Mouse (Mus musculus) neural tube, postnatal 0 days (tissue): Measurements from ENCODE around the gene Acvr1c. TPM values are rescaled to one million over a fixed set of nuclear protein-coding genes. Genes with fewer than 3 reads are reported as not detected.

Experiments used
- polyA plus RNA-seq: library from polyadenylated mRNA; unstranded; fragments of >200 nt; fragmentation: Nextera tagmentation; extraction: Ambion mirVana; gene quantifications from 2 replicates; pipeline ENCODE4 v1.2.1, GENCODE M21; 2015

The Acvr1c gene
- polyA plus RNA-seq: 0.68 and 0.76 TPM in 2 replicates

DNA sequence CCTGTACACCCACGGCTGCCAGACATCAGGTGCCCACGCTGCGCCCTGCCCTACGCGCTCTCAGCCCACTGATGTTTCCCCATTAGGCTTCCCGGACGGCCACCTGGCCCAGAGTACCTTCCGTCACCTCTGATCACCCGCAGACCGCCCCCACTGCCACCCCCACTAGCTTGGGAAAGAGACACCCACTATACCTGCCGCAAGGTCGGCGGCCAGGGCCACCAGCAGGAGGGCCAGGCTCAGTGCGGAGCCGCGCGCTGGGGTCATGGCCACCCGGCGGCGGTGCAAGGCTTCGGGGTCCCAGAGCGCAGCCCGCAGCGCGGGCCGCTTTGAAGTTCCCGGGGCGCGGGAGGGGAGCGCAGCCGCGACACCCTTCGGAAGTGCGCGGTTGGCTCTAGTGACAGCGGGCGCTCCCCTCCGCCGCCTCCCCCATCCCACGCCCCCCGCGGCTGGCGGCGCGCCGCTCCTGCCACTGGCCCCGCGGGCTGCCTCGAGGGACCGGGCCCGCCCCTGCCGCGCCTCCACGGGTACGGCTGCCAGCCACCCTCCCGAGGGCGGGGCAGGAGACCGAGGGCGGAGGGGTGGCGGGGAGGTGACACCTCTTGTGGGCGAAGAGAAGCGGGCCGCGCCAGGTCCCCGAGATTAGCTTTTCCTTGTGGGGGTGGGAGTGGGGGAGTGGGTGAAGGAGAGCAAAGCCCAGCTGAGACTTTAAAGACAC is at the start of gene Acvr1c:
Acvr1c (minus strand) TSS at position 482 of the 718 bp plus-strand sequence.

Other genes starting within 250 kb of the Acvr1c start
- gene Cytip, start 162.4 kb downstream of the Acvr1c start, polyA plus RNA-seq: 0.22 TPM in 1 of 2 replicates, not detected in the other
- not detected in 2 replicates for gene Gm17409, start 112.2 kb upstream of the Acvr1c start, polyA plus RNA-seq
- gene Acvr1, start 209.3 kb upstream of the Acvr1c start, polyA plus RNA-seq: 7.4 and 8.8 TPM in 2 replicates
- gene Upp2, start 209.4 kb upstream of the Acvr1c start, polyA plus RNA-seq: 13.5 and 13.7 TPM in 2 replicates